Mouse (Mus musculus) ES-E14 (cell line): ENCODE data around the gene Lins1. TPM values are rescaled to one million over a fixed set of nuclear protein-coding genes. Genes with fewer than 3 reads are reported as not detected.

Experiments
- DNase-seq: peaks from one replicate; pipeline ENCODE4 v3.0.0-alpha.2; 2013; ENCODE audit warnings: low read depth, low spot score
- H3K27ac ChIP-seq: 2 replicates; pipeline ENCODE4 v1.5.1; 2012; ENCODE audit warnings: low read depth, mild to moderate bottlenecking, low read length, moderate library complexity, mixed read lengths; ENCODE audit not compliant: poor library complexity, insufficient read depth, severe bottlenecking
- H3K36me3 ChIP-seq: 2 replicates; pipeline ENCODE4 v1.6.1; 2012; ENCODE audit warnings: mild to moderate bottlenecking, low read length, moderate library complexity, mixed read lengths; ENCODE audit not compliant: control insufficient read depth, poor library complexity, insufficient read depth, severe bottlenecking
- H3K4me1 ChIP-seq, 2 experiments: fragments of 150-350 bp in 1 of 2; sonication (generic) in 1 of 2; 2 replicates each; pipeline ENCODE4 v1.6.1; 2012; ENCODE audit warnings: low read length in 2 of 2, mild to moderate bottlenecking in 1 of 2, mixed read lengths in 1 of 2; ENCODE audit not compliant: control insufficient read depth in 2 of 2, insufficient read depth in 2 of 2, poor library complexity in 1 of 2
- H3K4me3 ChIP-seq, 2 experiments: fragments of 150-350 bp in 1 of 2; sonication (generic) in 1 of 2; 2 replicates each; pipeline ENCODE4 v1.5.1; 2012; ENCODE audit warnings: low read length in 2 of 2, low read depth in 1 of 2, mild to moderate bottlenecking in 1 of 2, mixed read lengths in 1 of 2; ENCODE audit not compliant: insufficient read depth in 1 of 2, poor library complexity in 1 of 2, severe bottlenecking in 1 of 2
- H3K9ac ChIP-seq: 2 replicates; pipeline ENCODE4 v1.6.1; 2012; ENCODE audit warnings: low read depth, mild to moderate bottlenecking, low read length, mixed read lengths; ENCODE audit not compliant: poor library complexity, insufficient read depth, severe bottlenecking
- H3K9me3 ChIP-seq: fragments of 150-350 bp; sonication (generic); 2 replicates; pipeline ENCODE4 v1.6.1; 2012; ENCODE audit warnings: low read depth, mild to moderate bottlenecking, low read length; ENCODE audit not compliant: control insufficient read depth, insufficient read depth
- CHD2 ChIP-seq: IDR thresholded peaks from 2 replicates; pipeline ENCODE4 v1.6.1; 2014; ENCODE audit warnings: mild to moderate bottlenecking, low read depth, low read length, inconsistent platforms
- HCFC1 ChIP-seq: IDR thresholded peaks from 2 replicates; pipeline ENCODE4 v1.6.1; 2012; ENCODE audit warnings: low read length, inconsistent platforms, borderline replicate concordance; ENCODE audit not compliant: insufficient read depth
- MAFK ChIP-seq: IDR thresholded peaks from 2 replicates; pipeline ENCODE4 v1.6.1; 2014; ENCODE audit warnings: mild to moderate bottlenecking, low read depth, low read length, inconsistent platforms; ENCODE audit not compliant: insufficient read depth
- ZC3H11A ChIP-seq: IDR thresholded peaks from 2 replicates; pipeline ENCODE4 v1.6.1; 2012; ENCODE audit warnings: low read depth, mild to moderate bottlenecking, inconsistent platforms, low read length, borderline replicate concordance
- ZNF384 ChIP-seq: IDR thresholded peaks from 2 replicates; pipeline ENCODE4 v1.6.1; 2012; ENCODE audit warnings: low read depth, low read length, inconsistent platforms
- in situ Hi-C, 2 experiments: fragments of 600-800 bp; cut with MboI; formaldehyde crosslinking; loops; one replicate each; pipeline ENCODE4 v1.15.1; 2025; ENCODE audit warnings: low sequenced_read_pairs in 2 of 2, inconsistent platforms in 1 of 2; ENCODE audit not compliant: unreplicated experiment in 2 of 2
- total RNA-seq: library from RNA; depleted of rRNA; stranded (reverse); fragments of 300-350 nt; gene quantifications from 2 replicates; pipeline ENCODE4 v1.2.3, GENCODE M21; 2012; rRNA removed

The Lins1 gene
- total RNA-seq: 8.7 and 11.3 TPM in 2 replicates

DNA sequence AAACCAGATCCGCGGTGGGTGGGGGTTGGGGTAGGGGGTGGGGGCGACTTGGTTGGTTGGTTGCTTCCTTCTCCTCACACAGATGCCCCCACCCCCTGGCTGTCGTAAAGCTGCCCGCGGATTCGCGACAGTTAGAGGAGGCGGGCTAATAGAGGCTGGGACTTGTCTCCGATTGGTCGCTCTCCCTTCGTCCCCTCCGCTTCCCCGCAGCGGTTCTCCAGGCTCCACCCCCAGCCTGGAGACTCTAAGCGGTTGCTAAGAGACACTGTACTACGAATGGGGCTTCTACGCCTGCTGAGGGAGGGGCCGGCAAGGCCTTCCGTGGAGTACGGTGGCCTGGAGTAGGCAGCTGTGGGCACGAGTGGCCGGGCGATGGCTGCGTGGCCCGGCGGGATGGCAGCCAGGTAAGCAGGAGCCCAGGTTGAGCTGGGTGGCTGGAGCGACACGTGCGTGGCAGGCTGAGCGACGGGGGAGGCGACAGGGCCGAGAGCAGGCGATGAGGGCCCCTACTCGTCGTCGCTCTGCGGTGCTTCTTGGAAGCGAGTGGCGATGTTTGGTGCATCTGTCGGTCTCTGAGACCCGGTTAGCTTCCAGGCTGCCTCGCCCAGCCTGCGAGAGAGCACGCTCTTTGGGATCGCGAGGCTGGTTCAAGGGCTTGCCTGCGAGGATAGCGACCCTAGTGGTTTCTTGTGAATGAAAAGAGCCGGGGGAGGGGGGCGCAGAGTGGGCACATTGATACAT, at the start of gene Lins1:
Gene Lins1, plus strand, starts transcription at position 270 of the 741 bp plus-strand sequence.
- in situ Hi-C loops: no loop called here
- Histone ChIP-seq H3K4me3 (peak within 1 kb of the TSS; percentile 92 to 99), H3K9me3 (no peaks in the 10 kb centered on the region), H3K9ac (peak within 1 kb of the TSS; percentile 86), H3K27ac (peak within 1 kb of the TSS; percentile 33; the same call in 1 of the 2 replicates), H3K36me3 (no peaks in the 10 kb centered on the region), H3K4me1 (no peaks in the 10 kb centered on the region)
- peak; percentile 98 for DNase-seq
- TF ChIP-seq CHD2 (peak; percentile 60; the same call in 1 of the 2 replicates), HCFC1 (no peak)

DNA sequence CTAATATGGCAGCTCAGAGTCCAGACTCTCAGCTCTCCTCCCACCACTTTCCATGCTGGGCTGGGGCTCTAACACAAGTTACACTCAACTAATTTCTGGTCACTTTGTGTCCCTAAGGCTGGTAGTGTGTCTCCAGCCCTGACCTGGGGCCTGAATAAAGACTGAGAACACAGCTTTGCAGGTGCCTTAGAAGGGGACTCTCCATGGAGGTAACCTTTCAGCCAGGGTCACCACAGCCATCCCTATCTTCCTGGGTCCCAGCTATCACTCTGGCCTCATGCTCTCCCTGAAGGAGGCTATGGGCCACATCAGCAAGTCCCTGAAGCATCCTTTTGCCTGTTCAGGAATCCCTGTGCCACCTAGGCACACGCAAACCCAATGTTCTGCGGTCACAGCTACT, 44.0 kb upstream of the Lins1 start:
- in situ Hi-C loops: no loop called here
- peaks cover 2% of the 10 kb centered on the region; the same call in 1 of the 2 replicates for H3K36me3 ChIP-seq
- no peaks in the 10 kb centered on the region for H3K9me3 ChIP-seq
- H3K27ac ChIP-seq: no peak overlapping the region
- no peak overlapping the region for H3K9ac ChIP-seq
- no peak for TF ChIP-seq ZC3H11A
- no peak for TF ChIP-seq HCFC1
- no peak for TF ChIP-seq CHD2
- TF ChIP-seq MAFK: no peak
- TF ChIP-seq ZNF384: no peak
- no peak for DNase-seq
- H3K4me1 ChIP-seq: no peaks in the 10 kb centered on the region; a peak in 1 of 4 replicates
- no peak overlapping the region for H3K4me3 ChIP-seq

DNA sequence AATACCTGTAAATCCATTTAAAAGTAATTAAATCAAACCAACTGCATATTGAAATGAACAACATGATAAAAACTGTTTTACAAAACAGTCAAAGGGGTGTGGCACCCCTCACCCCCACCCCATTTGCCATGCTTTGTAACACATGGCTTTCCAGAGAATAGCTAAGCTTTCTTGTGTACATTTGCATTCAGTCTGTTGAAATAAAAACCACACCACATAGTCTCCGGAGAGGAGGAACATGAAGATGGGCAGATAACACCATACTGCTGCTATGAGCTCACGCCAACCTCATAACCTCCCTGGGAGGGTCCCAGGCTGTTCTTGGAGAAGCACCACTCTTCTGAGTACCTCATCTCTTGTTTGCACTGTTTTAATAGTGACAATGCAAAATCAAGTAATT, 40.5 kb upstream of the Lins1 start:
- no peak for DNase-seq
- Histone ChIP-seq H3K36me3 (peaks cover 4% of the 10 kb centered on the region; the same call in 1 of the 2 replicates), H3K4me1 (no peaks in the 10 kb centered on the region), H3K27ac (no peak overlapping the region), H3K9me3 (no peaks in the 10 kb centered on the region), H3K9ac (no peak overlapping the region), H3K4me3 (no peak overlapping the region)
- in situ Hi-C loops: no loop called here
- no peak for TF ChIP-seq ZNF384
- TF ChIP-seq MAFK: no peak
- TF ChIP-seq ZC3H11A: no peak
- no peak for TF ChIP-seq CHD2
- TF ChIP-seq HCFC1: no peak

DNA sequence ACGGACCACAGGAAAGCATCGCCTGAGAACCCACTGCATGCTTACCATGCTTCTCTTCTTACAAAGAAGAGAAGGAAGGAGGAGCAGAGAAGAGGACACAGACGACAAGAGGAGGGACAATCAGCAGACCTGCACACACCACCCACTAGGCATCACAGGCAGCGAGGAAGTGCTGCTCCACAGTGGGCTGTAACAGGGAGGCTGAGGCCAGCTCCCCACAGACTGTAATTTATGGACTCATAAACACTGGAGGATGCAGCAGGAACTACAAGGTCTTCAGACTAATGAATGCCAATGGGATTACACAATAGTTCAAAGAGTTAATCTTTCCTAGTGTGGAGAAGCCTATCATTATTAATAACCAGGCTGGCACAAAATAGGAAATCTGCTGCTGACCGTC, 38.8 kb upstream of the Lins1 start:
- TF ChIP-seq ZC3H11A (no peak), MAFK (no peak), ZNF384 (no peak), HCFC1 (no peak), CHD2 (no peak)
- H3K36me3 ChIP-seq: peaks cover 4% of the 10 kb centered on the region; the same call in 1 of the 2 replicates
- no peak overlapping the region for H3K9ac ChIP-seq
- in situ Hi-C loops: loop anchor here (25.0 kb wide), 3 partner anchors 239 to 539 kb away; partner anchors contain the start of gene Chsy1 (in 1 of the 2)
- no peak overlapping the region for H3K27ac ChIP-seq
- DNase-seq: no peak
- no peak overlapping the region for H3K4me3 ChIP-seq
- no peaks in the 10 kb centered on the region for H3K4me1 ChIP-seq
- H3K9me3 ChIP-seq: no peaks in the 10 kb centered on the region
